Mouse (Mus musculus) midbrain, postnatal 0 days (tissue): ENCODE measurements around the gene Ifna1. TPM values are rescaled to one million over a fixed set of nuclear protein-coding genes. Genes with fewer than 3 reads are reported as not detected.

Source experiments
- ATAC-seq: fragments of 200-750 bp; cut with Nextera tagmentation; 2 replicates; pipeline ENCODE4 v1.8.0; 2017; ENCODE audit warnings: moderate number of reproducible peaks, mild to moderate bottlenecking, moderate TSS enrichment, moderate library complexity; ENCODE audit not compliant: low FRiP score
- DNase-seq: peaks from one replicate; pipeline ENCODE4 v3.0.0-alpha.2; 2015; ENCODE audit warnings: low spot score
- H3K27ac ChIP-seq: fragments of 300-500 bp; sonication (generic); 2 replicates; pipeline ENCODE4 v1.5.1; 2014; ENCODE audit warnings: low read depth, mild to moderate bottlenecking, low read length, mixed read lengths
- H3K27me3 ChIP-seq: fragments of 300-500 bp; sonication (generic); 2 replicates; pipeline ENCODE4 v1.6.1; 2014; ENCODE audit warnings: low read length, control low read depth, mixed read lengths; ENCODE audit not compliant: insufficient read depth
- H3K36me3 ChIP-seq: fragments of 300-500 bp; sonication (generic); 2 replicates; pipeline ENCODE4 v1.6.1; 2014; ENCODE audit warnings: low read length, control low read depth, mixed read lengths; ENCODE audit not compliant: insufficient read depth
- H3K4me1 ChIP-seq: fragments of 300-500 bp; sonication (generic); 2 replicates; pipeline ENCODE4 v1.6.1; 2014; ENCODE audit warnings: mild to moderate bottlenecking, control low read depth, antibody characterized with exemption, low read length, mixed read lengths; ENCODE audit not compliant: insufficient read depth
- H3K4me2 ChIP-seq: fragments of 300-500 bp; sonication (generic); 2 replicates; pipeline ENCODE4 v1.6.1; 2014; ENCODE audit warnings: low read depth, mild to moderate bottlenecking, low read length, mixed read lengths; ENCODE audit not compliant: poor library complexity, severe bottlenecking
- H3K4me3 ChIP-seq: fragments of 300-500 bp; sonication (generic); 2 replicates; pipeline ENCODE4 v1.5.1; 2014; ENCODE audit warnings: low read depth, mild to moderate bottlenecking, low read length, moderate library complexity
- H3K9ac ChIP-seq: fragments of 300-500 bp; sonication (generic); replicated peaks from 2 replicates; pipeline ENCODE4 v1.6.1; 2014; ENCODE audit warnings: mild to moderate bottlenecking, low read length, moderate library complexity, mixed read lengths; ENCODE audit not compliant: poor library complexity, severe bottlenecking
- H3K9me3 ChIP-seq: fragments of 300-500 bp; sonication (generic); 2 replicates; pipeline ENCODE4 v1.6.1; 2016; ENCODE audit warnings: low read length, control low read depth
- CTCF ChIP-seq: IDR thresholded peaks from 2 replicates; pipeline ENCODE4 v1.5.1; 2016; ENCODE audit warnings: antibody characterized with exemption, mild to moderate bottlenecking
- WGBS: fragments of 180-500 bp; shearing (Covaris S2); extraction: QIAGEN DNeasy Blood & Tissue Kit; methylation state at CpG from one replicate; pipeline ENCODE4 v1.1.7; 2014; 5-methylcytosine and 5-hydroxymethylcytosine counted together
- polyA plus RNA-seq: library from polyadenylated mRNA; unstranded; fragments of >200 nt; fragmentation: Nextera tagmentation; extraction: Ambion mirVana; gene quantifications from 2 replicates; pipeline ENCODE4 v1.2.1, GENCODE M21; 2015
- total RNA-seq: library from RNA; depleted of rRNA; stranded (reverse); fragments of >200 nt; gene quantifications from 2 replicates; pipeline ENCODE4 v1.2.3, GENCODE M21; 2014

Ifna1 gene
- total and polyA plus RNA-seq, 2 experiments from 2014 or later = not detected

DNA sequence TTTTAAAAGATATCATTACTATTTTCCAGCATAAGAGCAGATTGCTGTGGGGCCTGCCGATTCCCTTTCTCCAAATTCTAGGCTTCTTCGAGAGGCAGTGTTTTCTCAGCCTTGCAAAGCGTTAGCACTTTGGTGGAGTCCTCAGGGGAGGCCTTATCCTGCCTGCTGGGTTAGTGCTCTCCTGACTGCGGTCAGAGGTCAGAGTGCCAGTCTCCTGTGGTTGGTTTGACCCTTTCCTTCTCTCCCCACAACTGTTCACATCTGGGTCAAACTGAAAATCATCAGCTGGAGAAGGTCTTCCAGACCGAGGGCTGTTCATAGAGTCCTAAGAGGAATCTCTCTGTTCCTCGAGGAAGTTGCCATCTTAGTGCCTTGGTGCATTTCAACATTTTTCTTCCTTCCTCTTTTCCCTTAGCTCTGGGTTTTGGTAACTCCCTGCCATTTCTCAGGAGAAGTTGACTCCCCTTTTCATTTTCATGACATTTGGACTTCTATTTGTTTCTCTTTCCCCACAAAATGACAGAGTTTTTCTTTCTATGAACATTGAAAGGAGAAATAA, 15.2 kb downstream of the Ifna1 start:
- Histone ChIP-seq H3K36me3 (no peaks in the 10 kb centered on the region), H3K27me3 (no peaks in the 10 kb centered on the region), H3K9ac (no peak overlapping the region), H3K4me3 (no peak overlapping the region), H3K9me3 (no peaks in the 10 kb centered on the region), H3K4me2 (no peak overlapping the region), H3K4me1 (no peaks in the 10 kb centered on the region), H3K27ac (no peak overlapping the region)
- no peak for TF ChIP-seq CTCF
- 70% methylated on average over 6 of the region's 6 CpGs for WGBS
- DNase-seq = no peak
- ATAC-seq = no peak

DNA sequence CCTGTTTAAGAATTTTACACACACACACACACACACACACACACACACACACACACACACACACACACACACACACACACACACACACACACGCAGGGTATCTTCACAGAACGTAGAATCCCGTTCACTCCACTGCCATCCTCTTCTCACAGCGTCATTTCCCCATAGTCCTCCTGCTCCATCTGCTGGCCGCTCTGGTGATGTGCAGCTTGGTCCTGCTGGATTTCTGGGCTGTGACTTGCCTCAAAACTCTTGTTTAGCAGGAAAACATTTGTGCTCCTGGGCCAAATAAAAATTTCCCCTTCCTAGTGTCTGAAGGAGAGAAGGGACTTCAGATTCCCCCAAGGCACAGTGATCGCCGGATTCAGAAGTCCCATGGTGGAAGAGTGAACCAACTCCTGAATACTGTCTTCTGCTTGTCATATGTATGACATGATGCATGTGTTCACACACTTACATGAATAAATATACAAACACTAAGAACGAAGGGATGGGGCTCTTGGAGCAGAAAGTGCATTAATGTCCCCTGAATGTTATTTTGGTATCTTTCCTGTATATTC, 17.6 kb downstream of the Ifna1 start:
- no peaks in the 10 kb centered on the region for H3K4me1 ChIP-seq
- ATAC-seq = peak; percentile 74
- H3K9ac ChIP-seq = no peak overlapping the region

DNA sequence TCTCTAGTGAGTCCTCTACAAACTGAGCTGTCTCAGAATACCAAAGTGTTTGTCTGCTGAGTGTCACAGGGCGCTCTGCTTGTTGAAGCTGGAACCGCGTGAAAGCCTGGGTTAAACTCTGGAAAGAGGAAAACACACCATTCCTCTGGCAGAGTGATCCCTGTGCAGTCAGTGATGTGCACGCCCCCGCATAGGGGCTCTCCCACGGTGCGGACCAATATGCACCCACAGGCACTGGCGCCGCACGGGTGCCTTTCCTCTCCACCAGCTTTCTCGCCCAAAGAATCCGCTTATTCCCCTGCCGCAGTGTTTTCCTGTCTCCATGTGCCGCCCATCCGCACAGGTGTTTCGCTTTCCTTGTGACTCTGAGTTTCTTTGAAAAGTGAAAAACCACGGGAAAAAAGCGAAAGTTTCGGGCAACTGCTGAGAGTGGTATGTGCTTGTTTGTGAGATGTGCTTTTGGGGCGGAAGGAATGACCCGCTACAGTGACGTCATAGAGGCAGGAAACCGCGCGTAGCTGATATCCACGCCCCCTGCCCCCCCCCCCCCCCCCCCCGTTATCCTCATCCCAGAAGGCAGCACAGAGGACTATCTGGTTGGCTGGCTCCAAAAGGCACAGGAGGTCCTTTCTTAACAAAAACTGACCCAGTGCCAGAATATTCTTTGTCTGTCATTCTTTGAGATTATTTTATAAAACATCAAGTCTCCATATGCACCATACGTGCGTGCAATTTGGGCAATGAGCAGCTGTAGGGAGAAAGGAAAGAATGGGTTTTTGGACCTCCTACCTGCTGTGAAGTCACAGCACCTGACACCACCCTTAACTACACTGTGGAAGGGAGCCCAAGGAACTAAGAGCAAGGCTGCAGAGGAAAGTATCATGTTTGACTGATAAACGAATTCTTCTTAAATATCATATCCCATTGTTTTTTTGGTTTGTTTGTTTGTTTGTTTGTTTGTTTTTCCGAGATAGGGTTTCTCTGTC, 18.3 kb downstream of the Ifna1 start:
- Histone ChIP-seq H3K36me3 (no peaks in the 10 kb centered on the region), H3K4me1 (no peaks in the 10 kb centered on the region), H3K4me3 (peak overlapping the region; percentile 45), H3K27me3 (no peaks in the 10 kb centered on the region), H3K9ac (peak overlapping the region; percentile 52; the same call in 1 of the 2 replicates), H3K4me2 (peak overlapping the region; percentile 96), H3K9me3 (no peaks in the 10 kb centered on the region), H3K27ac (no peak overlapping the region)
- peak; percentile 46 for DNase-seq
- TF ChIP-seq CTCF = no peak
- ATAC-seq = peak; percentile 52
- WGBS = 7% methylated on average over 31 of the region's 31 CpGs

More for the DNA sequence above, 17.6 kb downstream of the Ifna1 start:
- DNase-seq = peak; percentile 78
- peak overlapping the region; percentile 45; the same call in 1 of the 2 replicates for H3K4me3 ChIP-seq
- peak; percentile 96 for TF ChIP-seq CTCF
- H3K27ac ChIP-seq = no peak overlapping the region
- H3K9me3 ChIP-seq = no peaks in the 10 kb centered on the region
- peak overlapping the region; percentile 96 for H3K4me2 ChIP-seq
- WGBS = 1% methylated on average over 8 of the region's 8 CpGs
- H3K36me3 ChIP-seq = no peaks in the 10 kb centered on the region
- H3K27me3 ChIP-seq = no peaks in the 10 kb centered on the region

DNA sequence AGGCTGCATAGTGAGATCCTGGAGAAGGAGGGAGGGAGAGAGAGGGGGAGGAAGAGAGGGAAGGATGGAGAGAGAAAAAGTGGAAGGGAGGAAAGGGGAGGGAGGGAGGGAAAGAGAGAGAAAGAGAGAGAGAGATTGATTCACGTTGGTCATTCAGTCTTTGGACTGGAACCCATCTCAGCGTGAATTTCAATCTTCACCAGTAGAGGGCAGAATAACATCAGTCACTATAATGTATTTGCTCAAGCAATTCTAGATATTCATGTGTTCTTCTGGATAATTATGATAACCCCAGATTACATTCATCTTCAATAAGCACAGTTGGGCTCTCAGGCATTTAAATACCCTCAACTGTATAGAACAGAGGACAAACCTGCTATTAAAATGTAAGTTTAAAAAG, 22.8 kb downstream of the Ifna1 start:
- DNase-seq (peak; percentile 72), ATAC-seq (no peak)
- H3K4me3 ChIP-seq = no peak overlapping the region
- 0% methylated on average over 2 of the region's 2 CpGs for WGBS
- H3K27ac ChIP-seq = no peak overlapping the region
- H3K4me2 ChIP-seq = no peak overlapping the region
- no peak overlapping the region for H3K9ac ChIP-seq
- H3K9me3 ChIP-seq = no peaks in the 10 kb centered on the region
- peak; percentile 84 for TF ChIP-seq CTCF
- H3K27me3 ChIP-seq = no peaks in the 10 kb centered on the region
- H3K36me3 ChIP-seq = no peaks in the 10 kb centered on the region
- no peaks in the 10 kb centered on the region for H3K4me1 ChIP-seq

DNA sequence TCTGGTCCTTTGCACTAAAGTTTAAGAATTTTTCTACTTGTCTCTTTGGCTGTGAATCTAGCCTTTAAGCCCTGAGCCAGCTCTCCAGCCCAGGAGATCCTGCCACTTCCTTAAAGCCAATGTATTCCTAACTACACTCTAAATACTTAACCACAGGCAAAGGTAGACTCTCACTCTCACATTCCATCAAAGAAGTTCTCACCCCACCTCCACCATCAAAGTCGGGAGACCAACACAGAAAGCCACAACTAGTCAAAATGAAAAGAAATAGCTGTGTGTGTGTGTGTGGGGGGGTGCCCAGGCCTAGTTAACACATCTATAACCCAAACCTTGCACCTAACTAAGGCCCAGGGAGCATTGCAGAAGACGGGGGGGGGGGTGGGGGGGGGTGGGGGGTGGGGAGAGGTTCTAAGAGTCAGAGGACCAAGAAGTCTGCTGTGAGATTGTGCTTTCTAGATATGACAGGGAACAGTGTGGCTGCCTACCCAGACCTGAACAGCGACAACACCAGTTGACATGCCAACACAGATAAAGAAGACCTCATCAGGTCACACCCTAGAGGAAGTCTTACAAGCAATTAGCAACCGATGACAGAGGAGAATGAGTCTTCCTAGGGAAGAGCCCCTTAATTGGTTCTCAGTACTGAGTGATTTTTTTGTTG, 25.7 kb downstream of the Ifna1 start:
- no peaks in the 10 kb centered on the region for H3K36me3 ChIP-seq
- H3K9ac ChIP-seq = no peak overlapping the region
- no peaks in the 10 kb centered on the region for H3K9me3 ChIP-seq
- no peaks in the 10 kb centered on the region for H3K27me3 ChIP-seq
- WGBS = 81% methylated on average over 3 of the region's 4 CpGs
- no peak for TF ChIP-seq CTCF
- no peak overlapping the region for H3K27ac ChIP-seq
- no peak overlapping the region for H3K4me3 ChIP-seq
- ATAC-seq = no peak
- no peaks in the 10 kb centered on the region for H3K4me1 ChIP-seq
- no peak overlapping the region for H3K4me2 ChIP-seq
- no peak for DNase-seq
